Mouse (Mus musculus): ENCODE results near the gene Rbms3. TPM values are rescaled to one million over a fixed set of nuclear protein-coding genes. Genes with fewer than 3 reads are reported as not detected.

The Rbms3 gene
- total RNA-seq, 4 experiments from 2014 or later: 18.3 to 45.0 (median 31.7) TPM

GRCm38 (mm10) chr9:117172526-117172925, 457.2 kb downstream of the Rbms3 start:
- no peak for DNase-seq

- no peak for DNase-seq
These were observed 460.5 kb downstream of the Rbms3 start for GRCm38 (mm10) chr9:117169196-117169595.

- DNase-seq: no peak
These were observed 466.6 kb downstream of the Rbms3 start for GRCm38 (mm10) chr9:117163143-117163542.

- no peak for DNase-seq
These were observed 468.6 kb downstream of the Rbms3 start for GRCm38 (mm10) chr9:117161150-117161549.

GRCm38 (mm10) chr9:117156330-117156905, 473.3 kb downstream of the Rbms3 start:
- no peak for DNase-seq

- no peak for DNase-seq
These were observed 475.1 kb downstream of the Rbms3 start for GRCm38 (mm10) chr9:117154590-117154989.

GRCm38 (mm10) chr9:117153686-117154274, 475.9 kb downstream of the Rbms3 start:
- no peak for DNase-seq

GRCm38 (mm10) chr9:117151951-117152350, 477.8 kb downstream of the Rbms3 start:
- no peak for DNase-seq

- DNase-seq: no peak
These were observed 485.5 kb downstream of the Rbms3 start for GRCm38 (mm10) chr9:117144057-117144723.

- DNase-seq: no peak
These were observed 489.7 kb downstream of the Rbms3 start for GRCm38 (mm10) chr9:117139971-117140370.

GRCm38 (mm10) chr9:117136410-117136809, 493.3 kb downstream of the Rbms3 start:
- DNase-seq: no peak

- DNase-seq: peak; percentile 9
These were observed 495.7 kb downstream of the Rbms3 start for GRCm38 (mm10) chr9:117134043-117134442.

- no peak for DNase-seq
These were observed 502.9 kb downstream of the Rbms3 start for GRCm38 (mm10) chr9:117126816-117127215.

- no peak for DNase-seq
These were observed 503.9 kb downstream of the Rbms3 start for GRCm38 (mm10) chr9:117125844-117126243.

- DNase-seq: no peak
These were observed 508.1 kb downstream of the Rbms3 start for GRCm38 (mm10) chr9:117121572-117121971.

GRCm38 (mm10) chr9:117117181-117117729, 512.5 kb downstream of the Rbms3 start:
- DNase-seq: no peak

- no peak for DNase-seq
These were observed 514.1 kb downstream of the Rbms3 start for GRCm38 (mm10) chr9:117115609-117116008.

GRCm38 (mm10) chr9:117113592-117113991, 516.1 kb downstream of the Rbms3 start:
- DNase-seq: no peak

GRCm38 (mm10) chr9:117107926-117108325, 521.8 kb downstream of the Rbms3 start:
- DNase-seq: no peak

GRCm38 (mm10) chr9:117102198-117102930, 527.3 kb downstream of the Rbms3 start:
- DNase-seq: no peak

GRCm38 (mm10) chr9:117100181-117100580, 529.5 kb downstream of the Rbms3 start:
- no peak for DNase-seq

- no peak for DNase-seq
These were observed 536.2 kb downstream of the Rbms3 start for GRCm38 (mm10) chr9:117093551-117093950.

- DNase-seq: no peak
These were observed 537.5 kb downstream of the Rbms3 start for GRCm38 (mm10) chr9:117092177-117092555.
